Mouse (Mus musculus) hindbrain, embryonic 16.5 days (tissue): ENCODE data around the gene Mmp28. TPM values are rescaled to one million over a fixed set of nuclear protein-coding genes. Genes with fewer than 3 reads are reported as not detected.

Experiments used
- ATAC-seq: fragments of 200-750 bp; cut with Nextera tagmentation; 2 replicates; pipeline ENCODE4 v1.8.0; 2017; ENCODE audit warnings: moderate TSS enrichment, moderate library complexity
- H3K27ac ChIP-seq: fragments of 300-500 bp; sonication (generic); 2 replicates; pipeline ENCODE4 v1.5.1; 2014; ENCODE audit warnings: low read depth, mild to moderate bottlenecking, control low read depth, low read length, moderate library complexity
- H3K27me3 ChIP-seq: fragments of 300-500 bp; sonication (generic); replicated peaks from 2 replicates; pipeline ENCODE4 v1.6.1; 2014; ENCODE audit warnings: low read length; ENCODE audit not compliant: control insufficient read depth, insufficient read depth
- H3K36me3 ChIP-seq: fragments of 300-500 bp; sonication (generic); 2 replicates; pipeline ENCODE4 v1.6.1; 2014; ENCODE audit warnings: mild to moderate bottlenecking, low read length, moderate library complexity, mixed read lengths; ENCODE audit not compliant: control insufficient read depth, insufficient read depth
- H3K4me1 ChIP-seq: fragments of 300-500 bp; sonication (generic); 2 replicates; pipeline ENCODE4 v1.6.1; 2014; ENCODE audit warnings: low read depth, low read length; ENCODE audit not compliant: control insufficient read depth, insufficient read depth
- H3K4me2 ChIP-seq: fragments of 300-500 bp; sonication (generic); 2 replicates; pipeline ENCODE4 v1.6.1; 2014; ENCODE audit warnings: mild to moderate bottlenecking, low read length, control low read depth, moderate library complexity
- H3K4me3 ChIP-seq: fragments of 300-500 bp; sonication (generic); 2 replicates; pipeline ENCODE4 v1.5.1; 2014; ENCODE audit warnings: mild to moderate bottlenecking, low read length, control low read depth, moderate library complexity
- H3K9ac ChIP-seq: fragments of 300-500 bp; sonication (generic); 2 replicates; pipeline ENCODE4 v1.6.1; 2014; ENCODE audit warnings: low read depth, mild to moderate bottlenecking, control low read depth, low read length, moderate library complexity
- H3K9me3 ChIP-seq: fragments of 300-500 bp; sonication (generic); 2 replicates; pipeline ENCODE4 v1.6.1; 2014; ENCODE audit warnings: mild to moderate bottlenecking, low read length, moderate library complexity; ENCODE audit not compliant: control insufficient read depth
- WGBS: fragments of 180-500 bp; shearing (Covaris S2); extraction: QIAGEN DNeasy Blood & Tissue Kit; methylation state at CpG from one replicate; pipeline ENCODE4 v1.1.7; 2014; 5-methylcytosine and 5-hydroxymethylcytosine counted together
- polyA plus RNA-seq: library from polyadenylated mRNA; unstranded; fragments of >200 nt; fragmentation: Nextera tagmentation; extraction: Ambion mirVana; gene quantifications from 2 replicates; pipeline ENCODE4 v1.2.1, GENCODE M21; 2015

Gene Mmp28
- polyA plus RNA-seq, 1 experiment from 2014 or later: 3.4 TPM

DNA sequence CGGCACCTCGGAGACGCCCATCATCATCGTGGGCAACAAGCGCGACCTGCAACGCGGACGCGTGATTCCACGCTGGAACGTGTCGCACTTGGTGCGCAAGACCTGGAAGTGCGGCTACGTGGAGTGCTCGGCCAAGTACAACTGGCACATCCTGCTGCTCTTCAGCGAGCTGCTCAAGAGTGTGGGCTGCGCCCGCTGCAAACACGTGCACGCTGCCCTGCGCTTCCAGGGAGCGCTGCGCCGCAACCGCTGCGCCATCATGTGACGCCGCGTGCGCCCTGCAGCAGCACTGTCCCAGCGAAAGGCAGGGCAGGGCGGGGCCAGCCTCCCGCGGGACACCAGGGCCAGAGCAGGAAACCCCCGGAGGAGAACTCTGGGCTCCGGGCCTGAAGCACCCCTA, 44.3 kb downstream of the Mmp28 start:
- Histone ChIP-seq H3K4me3 (peak overlapping the region; percentile 24), H3K9ac (peak overlapping the region; percentile 41)
- WGBS: 8% methylated on average over 38 of the region's 38 CpGs

DNA sequence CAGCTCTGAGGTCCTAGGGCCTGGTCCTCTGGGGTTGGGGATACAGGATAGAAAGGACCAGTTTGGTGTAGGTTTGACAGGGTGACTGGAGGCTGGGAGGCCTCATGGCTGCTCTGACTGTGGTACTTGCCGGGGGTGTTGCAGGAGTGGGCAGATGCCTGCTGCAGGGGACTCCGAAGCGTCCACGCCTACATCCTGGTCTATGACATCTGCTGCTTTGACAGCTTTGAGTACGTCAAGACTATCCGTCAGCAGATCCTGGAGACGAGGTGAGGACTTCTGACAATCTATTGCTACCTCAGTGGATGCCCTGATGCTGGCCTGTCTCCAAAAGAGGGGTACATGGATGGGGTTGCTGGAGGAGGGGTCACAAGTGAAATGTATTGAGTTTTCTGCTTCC, 45.2 kb downstream of the Mmp28 start:
- no peaks in the 10 kb centered on the region for H3K36me3 ChIP-seq
- no peak overlapping the region for H3K9ac ChIP-seq
- H3K27me3 ChIP-seq: peaks cover 6% of the 10 kb centered on the region; the same call in 1 of the 2 replicates
- 77% methylated on average over 7 of the region's 7 CpGs for WGBS
- H3K27ac ChIP-seq: no peak overlapping the region
- no peaks in the 10 kb centered on the region for H3K9me3 ChIP-seq
- ATAC-seq: no peak
- H3K4me2 ChIP-seq: no peak overlapping the region
- no peak overlapping the region for H3K4me3 ChIP-seq
- peaks cover 11% of the 10 kb centered on the region for H3K4me1 ChIP-seq

More for the DNA sequence above, 44.3 kb downstream of the Mmp28 start:
- peaks cover 6% of the 10 kb centered on the region; the same call in 1 of the 2 replicates for H3K27me3 ChIP-seq
- no peaks in the 10 kb centered on the region for H3K36me3 ChIP-seq
- peaks cover 11% of the 10 kb centered on the region for H3K4me1 ChIP-seq
- H3K4me2 ChIP-seq: peak overlapping the region; percentile 57
- no peak overlapping the region for H3K27ac ChIP-seq
- no peaks in the 10 kb centered on the region for H3K9me3 ChIP-seq
- ATAC-seq: peak; percentile 31

DNA sequence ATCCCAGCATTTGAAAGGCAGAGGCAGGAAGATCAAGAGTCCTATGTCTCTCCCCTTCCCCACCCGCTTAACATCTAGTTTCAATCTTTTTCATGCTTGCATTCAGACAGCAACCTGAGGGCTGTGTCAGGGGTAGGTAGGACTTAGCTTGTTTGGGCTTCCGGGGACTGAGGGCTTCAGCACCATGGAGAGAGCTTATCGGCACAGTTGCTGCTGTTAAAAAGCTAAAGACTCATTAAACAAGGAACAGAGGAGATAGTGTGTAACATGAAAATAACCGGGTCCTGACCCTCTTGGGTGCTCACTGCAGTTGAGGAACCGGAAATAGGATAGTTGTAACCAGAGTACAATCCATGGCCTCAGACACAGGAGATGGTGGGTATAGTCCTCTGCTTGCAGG, 45.8 kb downstream of the Mmp28 start:
- H3K27ac ChIP-seq: no peak overlapping the region
- WGBS: 25% methylated on average over 5 of the region's 5 CpGs

DNA sequence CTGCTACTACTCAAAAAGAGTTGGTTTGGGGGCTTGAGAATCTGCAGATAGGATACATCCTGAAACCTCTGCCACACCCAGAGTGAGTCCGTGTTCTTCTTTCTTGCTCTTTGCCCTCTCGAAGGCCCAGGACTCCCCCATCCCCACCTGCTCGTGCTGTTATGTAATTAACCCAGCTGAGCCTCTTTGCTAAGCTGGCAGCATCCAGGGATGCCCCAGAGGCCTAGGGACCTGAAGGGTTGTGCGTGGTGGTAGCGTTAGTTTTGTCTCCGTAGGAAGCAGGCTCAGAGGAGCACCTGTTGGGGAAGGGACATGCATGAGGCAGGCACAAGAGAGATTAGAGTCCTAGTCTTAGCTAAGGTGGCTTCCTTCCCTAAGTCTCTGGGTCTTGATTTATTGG, 52.4 kb downstream of the Mmp28 start:
- Histone ChIP-seq H3K27me3 (no peaks in the 10 kb centered on the region), H3K9me3 (no peaks in the 10 kb centered on the region), H3K9ac (peak overlapping the region; percentile 93), H3K36me3 (no peaks in the 10 kb centered on the region), H3K4me2 (peak overlapping the region; percentile 87), H3K4me3 (peak overlapping the region; percentile 95), H3K4me1 (peaks cover 22% of the 10 kb centered on the region), H3K27ac (no peak overlapping the region)
- 19% methylated on average over 6 of the region's 6 CpGs for WGBS
- ATAC-seq: no peak

More for the DNA sequence above, 45.8 kb downstream of the Mmp28 start:
- Histone ChIP-seq H3K4me3 (no peak overlapping the region), H3K9ac (no peak overlapping the region), H3K4me2 (no peak overlapping the region), H3K27me3 (peaks cover 6% of the 10 kb centered on the region; the same call in 1 of the 2 replicates), H3K36me3 (no peaks in the 10 kb centered on the region), H3K4me1 (peaks cover 11% of the 10 kb centered on the region), H3K9me3 (no peaks in the 10 kb centered on the region)
- no peak for ATAC-seq

DNA sequence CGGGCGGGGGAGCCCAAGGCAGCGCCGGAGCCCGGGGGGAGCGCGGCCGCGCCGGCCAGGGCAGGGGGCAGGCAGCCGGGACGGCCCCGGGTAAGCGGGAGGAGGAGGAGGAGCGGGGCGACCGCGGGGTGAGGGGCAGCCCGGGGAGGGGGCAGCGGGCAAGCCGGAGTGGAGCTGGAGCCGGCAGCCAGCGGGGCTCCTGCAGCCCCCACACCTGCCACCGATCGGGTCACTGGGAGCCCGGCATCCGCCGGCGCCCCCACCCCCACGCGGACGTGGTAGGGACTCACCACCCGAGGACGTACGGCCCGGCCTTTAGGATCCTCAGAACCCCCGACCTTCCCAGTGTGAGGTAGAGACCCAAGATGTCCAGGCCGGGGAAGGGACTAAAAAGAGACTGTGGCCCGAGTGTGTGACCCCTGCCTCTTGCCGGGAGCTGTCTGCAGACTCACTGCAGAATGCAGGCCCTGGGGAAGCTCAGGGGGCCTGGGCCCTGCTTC, 53.0 kb downstream of the Mmp28 start:
- peak overlapping the region; percentile 60; the same call in 1 of the 2 replicates for H3K27ac ChIP-seq
- H3K4me1 ChIP-seq: peaks cover 22% of the 10 kb centered on the region
- ATAC-seq: peak; percentile 48
- no peaks in the 10 kb centered on the region for H3K9me3 ChIP-seq
- H3K4me2 ChIP-seq: peak overlapping the region; percentile 87
- 1% methylated on average over 26 of the region's 40 CpGs for WGBS
- H3K36me3 ChIP-seq: no peaks in the 10 kb centered on the region
- H3K27me3 ChIP-seq: no peaks in the 10 kb centered on the region
- peak overlapping the region; percentile 95 for H3K4me3 ChIP-seq
- peak overlapping the region; percentile 93 for H3K9ac ChIP-seq

DNA sequence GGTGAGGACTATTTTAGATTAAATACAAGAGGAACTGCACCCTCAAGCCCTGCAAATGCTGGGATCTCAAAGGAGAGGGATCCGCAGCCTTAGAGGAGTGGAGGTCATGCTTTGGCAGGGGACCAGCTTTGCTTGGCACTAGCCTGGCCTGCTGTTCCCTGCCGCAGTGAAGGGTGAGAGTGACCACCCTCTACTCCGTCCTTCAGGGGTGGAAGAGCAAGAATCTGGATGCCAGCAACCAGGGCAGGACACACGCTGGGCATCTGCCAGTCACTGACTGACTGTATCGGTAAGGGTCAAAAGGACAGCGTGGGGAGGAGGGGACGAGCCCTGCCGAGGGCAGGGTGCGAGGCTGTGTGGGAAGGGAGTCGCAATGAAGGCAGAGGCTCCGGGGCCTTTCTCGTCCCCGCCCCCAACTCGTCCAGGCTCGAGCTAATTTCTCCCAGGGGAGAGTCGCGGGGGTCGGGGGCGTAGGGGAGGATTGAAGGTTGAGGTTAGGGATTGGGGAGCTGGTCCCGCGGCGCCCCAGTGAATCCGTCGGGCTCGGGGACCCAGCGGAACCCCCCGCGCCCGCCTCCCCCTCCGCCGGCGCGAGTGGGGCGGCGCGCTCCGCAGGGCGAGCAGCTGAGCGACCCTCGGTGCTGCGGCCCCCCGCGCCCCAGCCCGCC, 53.6 kb downstream of the Mmp28 start, which contains the start of gene Rasl10b:
TSS of gene Rasl10b (plus strand) at position 51 of the 668 bp plus-strand sequence.
- peak; percentile 86 for ATAC-seq
- peak within 1 kb of the TSS; percentile 95 for H3K4me3 ChIP-seq
- no peaks in the 10 kb centered on the region for H3K9me3 ChIP-seq
- peak within 1 kb of the TSS; percentile 60; the same call in 1 of the 2 replicates for H3K27ac ChIP-seq
- WGBS: under 1% methylated on average over 28 of the region's 44 CpGs
- H3K27me3 ChIP-seq: no peaks in the 10 kb centered on the region
- H3K4me2 ChIP-seq: peak within 1 kb of the TSS; percentile 87
- H3K9ac ChIP-seq: peak within 1 kb of the TSS; percentile 93
- H3K36me3 ChIP-seq: no peaks in the 10 kb centered on the region
- H3K4me1 ChIP-seq: peaks cover 22% of the 10 kb centered on the region

DNA sequence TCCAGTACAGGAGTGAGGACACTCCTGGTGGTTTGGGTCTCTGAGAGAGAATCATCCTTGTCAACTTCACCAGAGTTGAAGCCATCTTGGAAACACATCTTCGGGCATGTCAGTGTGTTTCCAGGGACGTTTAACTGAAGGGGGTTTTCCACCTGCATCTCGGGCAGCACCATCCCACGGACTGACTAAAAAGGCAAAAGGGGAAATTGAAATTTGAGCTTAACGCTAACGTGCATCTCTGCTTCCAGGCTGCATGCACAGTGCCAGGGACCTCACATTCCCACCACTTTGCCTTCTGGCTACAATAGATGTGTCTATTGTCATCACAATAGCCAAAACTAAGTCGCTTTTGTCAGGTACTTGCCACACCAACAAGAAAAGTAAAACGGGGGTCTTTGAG, 54.6 kb downstream of the Mmp28 start:
- no peak overlapping the region for H3K4me3 ChIP-seq
- peaks cover 8% of the 10 kb centered on the region for H3K36me3 ChIP-seq
- H3K9ac ChIP-seq: no peak overlapping the region
- peaks cover 22% of the 10 kb centered on the region for H3K4me1 ChIP-seq
- 35% methylated on average over 8 of the region's 8 CpGs for WGBS
- no peak overlapping the region for H3K4me2 ChIP-seq
- no peak for ATAC-seq
- H3K27ac ChIP-seq: no peak overlapping the region
- H3K27me3 ChIP-seq: no peaks in the 10 kb centered on the region
- no peaks in the 10 kb centered on the region for H3K9me3 ChIP-seq

DNA sequence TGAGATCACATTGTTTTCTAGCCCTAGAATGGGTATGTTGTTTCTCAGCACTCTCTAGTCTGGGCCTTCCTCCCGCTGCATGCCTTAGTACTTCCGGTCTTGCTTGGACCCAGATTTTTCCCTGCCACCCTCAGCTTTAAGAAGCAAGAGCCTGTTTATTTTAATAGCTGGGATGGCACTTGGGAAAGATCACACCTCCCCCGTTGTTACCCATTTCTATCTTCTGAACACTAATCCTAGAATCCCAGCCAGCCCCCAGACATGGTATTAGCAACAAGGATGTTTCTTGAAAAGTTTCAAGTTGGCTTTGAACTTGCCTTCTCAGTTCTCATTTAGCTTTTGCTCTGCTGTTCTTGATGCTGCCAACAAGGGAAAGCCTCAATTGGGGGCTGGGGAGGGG, 56.5 kb downstream of the Mmp28 start:
- peaks cover 13% of the 10 kb centered on the region for H3K36me3 ChIP-seq
- H3K4me1 ChIP-seq: peaks cover 16% of the 10 kb centered on the region
- H3K9ac ChIP-seq: no peak overlapping the region
- WGBS: 71% methylated on average over 3 of the region's 3 CpGs
- no peak overlapping the region for H3K27ac ChIP-seq
- no peak overlapping the region for H3K4me2 ChIP-seq
- no peak for ATAC-seq
- no peaks in the 10 kb centered on the region for H3K9me3 ChIP-seq
- H3K27me3 ChIP-seq: no peaks in the 10 kb centered on the region
- H3K4me3 ChIP-seq: no peak overlapping the region

DNA sequence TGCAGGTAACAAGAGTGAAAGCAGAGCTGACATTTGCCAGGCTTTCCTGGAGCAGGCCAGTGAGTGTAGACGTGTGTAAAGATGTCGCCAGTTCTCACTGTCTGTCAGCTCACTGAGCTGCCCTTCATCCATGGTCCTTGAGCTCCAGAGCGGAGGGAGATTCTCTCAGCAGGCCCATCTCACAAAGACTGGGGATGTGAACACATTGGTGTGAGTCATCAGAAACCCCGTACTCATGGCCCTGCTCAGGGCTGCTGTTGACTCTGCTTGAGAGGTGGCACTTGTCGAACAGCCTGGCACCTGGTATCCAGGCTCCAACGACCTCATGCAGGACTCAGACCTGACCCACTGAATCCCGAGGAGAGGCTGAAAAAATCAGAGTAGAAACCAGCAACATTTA, 59.1 kb downstream of the Mmp28 start:
- Histone ChIP-seq H3K27ac (no peak overlapping the region), H3K9me3 (no peaks in the 10 kb centered on the region), H3K4me3 (no peak overlapping the region), H3K4me1 (no peaks in the 10 kb centered on the region), H3K9ac (no peak overlapping the region), H3K4me2 (no peak overlapping the region), H3K36me3 (peaks cover 13% of the 10 kb centered on the region), H3K27me3 (no peaks in the 10 kb centered on the region)
- ATAC-seq: no peak
- WGBS: 90% methylated on average over 7 of the region's 7 CpGs
